Mouse (Mus musculus) cortical plate, adult 2 months (tissue): ENCODE data around the gene Crtap.

Experiments used
- CTCF ChIP-seq: fragments of 200-500 bp; IDR thresholded peaks from 2 replicates; pipeline ENCODE4 v1.5.1; 2011; ENCODE audit warnings: mild to moderate bottlenecking, control low read depth, low read length; ENCODE audit not compliant: insufficient read depth; ENCODE audit errors: extremely low read depth
- POLR2A ChIP-seq: fragments of 200-500 bp; IDR thresholded peaks from 2 replicates; pipeline ENCODE4 v1.6.1; 2011; ENCODE audit warnings: mild to moderate bottlenecking, low read length, control low read depth; ENCODE audit not compliant: insufficient read depth; ENCODE audit errors: extremely low read depth

DNA sequence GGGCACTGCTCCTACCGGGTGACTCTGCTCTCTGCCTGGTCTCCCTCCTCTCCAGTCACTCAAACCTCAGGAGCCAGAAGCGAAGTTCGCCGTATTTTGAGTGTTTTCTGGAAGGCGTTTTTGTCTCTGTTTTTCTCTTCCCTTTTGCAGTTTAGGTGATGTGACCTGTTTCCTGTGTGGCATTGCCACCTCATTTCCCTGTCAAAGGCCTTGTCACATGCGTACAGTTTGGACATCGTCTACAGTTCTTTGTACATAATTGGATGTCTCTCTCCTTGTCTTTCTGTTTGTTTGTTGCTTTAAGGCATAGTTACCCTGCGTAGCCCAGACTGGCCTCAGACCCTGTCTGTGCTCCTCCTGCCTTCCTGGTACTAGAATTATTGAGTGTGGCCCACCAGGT, 37.0 kb upstream of the Crtap start:
- no peak for TF ChIP-seq POLR2A
- TF ChIP-seq CTCF = no peak
